Mouse (Mus musculus): ENCODE measurements around the gene Cldn8. TPM values are rescaled to one million over a fixed set of nuclear protein-coding genes. Genes with fewer than 3 reads are reported as not detected.

The Cldn8 gene
- polyA plus RNA-seq (2015; fragmentation: Nextera tagmentation; extraction: Ambion mirVana): 0.09 and 0.37 TPM in 2 replicates

- Histone ChIP-seq H3K27me3 (ENCODE audit: control insufficient read depth, insufficient read depth, low read depth, low read length) (no peaks in the 10 kb centered on the region), H3K27ac (ENCODE audit: low read length) (no peak within 1 kb of the TSS), H3K4me2 (ENCODE audit: low read depth, low read length) (no peak within 1 kb of the TSS), H3K9ac (ENCODE audit: low read depth, low read length) (no peak within 1 kb of the TSS), H3K9me3 (replicated peaks; ENCODE audit: control insufficient read depth, low read length) (no peaks in the 10 kb centered on the region), H3K4me3 (ENCODE audit: low read depth, low read length) (no peak within 1 kb of the TSS), H3K36me3 (ENCODE audit: control insufficient read depth, insufficient read depth) (no peaks in the 10 kb centered on the region), H3K4me1 (ENCODE audit: control insufficient read depth, low read depth, low read length) (no peaks in the 10 kb centered on the region)
- 55% methylated on average over 6 of the region's 6 CpGs for WGBS (ENCODE audit: insufficient replicate concordance)
- ATAC-seq (ENCODE audit: low read depth): no peak
Observed at GRCm38 (mm10) chr16:88563045-88563913, at the start of gene Cldn8. TSS of gene Cldn8 (minus strand) at chr16:88563183.

DNA sequence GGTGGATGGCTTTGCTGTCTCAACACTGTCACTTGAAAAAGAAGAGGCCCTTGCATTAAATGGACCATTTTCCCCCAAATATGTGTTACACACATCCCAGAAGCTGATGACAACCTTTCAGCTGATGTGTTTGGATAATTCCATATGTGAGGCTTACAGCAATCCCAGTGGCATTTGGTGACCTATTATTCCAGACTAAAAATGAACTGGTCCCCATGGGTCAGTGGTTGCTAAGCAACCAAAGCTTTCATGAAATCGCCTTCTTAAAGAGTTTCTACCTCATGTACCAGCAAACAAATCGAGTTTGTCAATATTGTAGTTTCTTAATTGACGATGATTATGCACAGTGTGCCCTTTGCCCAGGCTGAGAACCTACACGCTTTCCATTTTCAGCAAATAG is 49.7 kb upstream of the Cldn8 start:
- no peak overlapping the region for H3K9ac ChIP-seq (ENCODE audit: low read depth, low read length)
- no peaks in the 10 kb centered on the region for H3K27me3 ChIP-seq (ENCODE audit: control insufficient read depth, insufficient read depth, low read depth, low read length)
- H3K4me2 ChIP-seq (ENCODE audit: low read depth, low read length): no peak overlapping the region
- ATAC-seq (ENCODE audit: low read depth): no peak
- H3K4me3 ChIP-seq (ENCODE audit: low read depth, low read length): no peak overlapping the region
- H3K36me3 ChIP-seq (ENCODE audit: control insufficient read depth, insufficient read depth): no peaks in the 10 kb centered on the region
- 67% methylated on average over 4 of the region's 4 CpGs for WGBS (ENCODE audit: insufficient replicate concordance)
- H3K9me3 ChIP-seq (replicated peaks; ENCODE audit: control insufficient read depth, low read length): no peaks in the 10 kb centered on the region
- H3K27ac ChIP-seq (ENCODE audit: low read length): no peak overlapping the region
- H3K4me1 ChIP-seq (ENCODE audit: control insufficient read depth, low read depth, low read length): no peaks in the 10 kb centered on the region

GRCm38 (mm10) chr16:88611922-88612321 is 48.9 kb upstream of the Cldn8 start, which contains the start of gene Krtap24-1:
TSS of gene Krtap24-1 (minus strand) at chr16:88612279.
- Histone ChIP-seq H3K27ac (ENCODE audit: low read length) (no peak within 1 kb of the TSS), H3K4me2 (ENCODE audit: low read depth, low read length) (no peak within 1 kb of the TSS), H3K27me3 (ENCODE audit: control insufficient read depth, insufficient read depth, low read depth, low read length) (no peaks in the 10 kb centered on the region), H3K4me3 (ENCODE audit: low read depth, low read length) (no peak within 1 kb of the TSS), H3K4me1 (ENCODE audit: control insufficient read depth, low read depth, low read length) (no peaks in the 10 kb centered on the region), H3K36me3 (ENCODE audit: control insufficient read depth, insufficient read depth) (no peaks in the 10 kb centered on the region), H3K9me3 (replicated peaks; ENCODE audit: control insufficient read depth, low read length) (no peaks in the 10 kb centered on the region), H3K9ac (ENCODE audit: low read depth, low read length) (no peak within 1 kb of the TSS)
- ATAC-seq (ENCODE audit: low read depth): no peak
- 67% methylated on average over 8 of the region's 8 CpGs for WGBS (ENCODE audit: insufficient replicate concordance)

- H3K4me1 ChIP-seq (ENCODE audit: control insufficient read depth, low read depth, low read length): no peaks in the 10 kb centered on the region
- no peak overlapping the region for H3K4me3 ChIP-seq (ENCODE audit: low read depth, low read length)
- no peaks in the 10 kb centered on the region for H3K9me3 ChIP-seq (replicated peaks; ENCODE audit: control insufficient read depth, low read length)
- no peak for ATAC-seq (ENCODE audit: low read depth)
- H3K9ac ChIP-seq (ENCODE audit: low read depth, low read length): no peak overlapping the region
- no peak overlapping the region for H3K4me2 ChIP-seq (ENCODE audit: low read depth, low read length)
- 68% methylated on average over 6 of the region's 6 CpGs for WGBS (ENCODE audit: insufficient replicate concordance)
- no peak overlapping the region for H3K27ac ChIP-seq (ENCODE audit: low read length)
- H3K27me3 ChIP-seq (ENCODE audit: control insufficient read depth, insufficient read depth, low read depth, low read length): no peaks in the 10 kb centered on the region
- no peaks in the 10 kb centered on the region for H3K36me3 ChIP-seq (ENCODE audit: control insufficient read depth, insufficient read depth)
Observed at GRCm38 (mm10) chr16:88604570-88604969, 41.6 kb upstream of the Cldn8 start.

GRCm38 (mm10) chr16:88602464-88602863 is 39.5 kb upstream of the Cldn8 start:
- no peaks in the 10 kb centered on the region for H3K9me3 ChIP-seq (replicated peaks; ENCODE audit: control insufficient read depth, low read length)
- ATAC-seq (ENCODE audit: low read depth): no peak
- H3K36me3 ChIP-seq (ENCODE audit: control insufficient read depth, insufficient read depth): no peaks in the 10 kb centered on the region
- H3K27ac ChIP-seq (ENCODE audit: low read length): no peak overlapping the region
- H3K4me2 ChIP-seq (ENCODE audit: low read depth, low read length): no peak overlapping the region
- no peak overlapping the region for H3K9ac ChIP-seq (ENCODE audit: low read depth, low read length)
- H3K4me3 ChIP-seq (ENCODE audit: low read depth, low read length): no peak overlapping the region
- H3K4me1 ChIP-seq (ENCODE audit: control insufficient read depth, low read depth, low read length): no peaks in the 10 kb centered on the region
- no peaks in the 10 kb centered on the region for H3K27me3 ChIP-seq (ENCODE audit: control insufficient read depth, insufficient read depth, low read depth, low read length)
- 26% methylated on average over 1 of the region's 1 CpGs for WGBS (ENCODE audit: insufficient replicate concordance)

DNA sequence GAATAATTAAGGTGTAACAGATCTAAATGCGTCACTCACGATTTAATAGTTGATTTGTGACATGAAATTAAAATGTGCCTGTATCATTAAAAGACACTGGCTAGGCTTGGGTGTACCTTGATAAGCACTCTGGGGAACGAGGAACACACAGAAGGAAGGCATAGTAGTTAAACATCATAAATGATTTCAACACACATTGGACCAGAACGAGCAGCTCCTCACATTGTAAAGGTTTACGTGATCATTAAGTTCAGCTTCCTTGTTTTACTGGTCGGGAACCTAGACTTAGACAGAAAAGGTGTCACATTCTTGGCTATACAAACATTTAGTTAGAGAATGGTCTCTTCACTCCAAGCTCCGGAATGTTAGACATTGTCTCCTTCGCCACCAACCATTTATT is 37.3 kb upstream of the Cldn8 start:
- no peaks in the 10 kb centered on the region for H3K9me3 ChIP-seq (replicated peaks; ENCODE audit: control insufficient read depth, low read length)
- no peaks in the 10 kb centered on the region for H3K4me1 ChIP-seq (ENCODE audit: control insufficient read depth, low read depth, low read length)
- H3K4me2 ChIP-seq (ENCODE audit: low read depth, low read length): no peak overlapping the region
- no peak overlapping the region for H3K9ac ChIP-seq (ENCODE audit: low read depth, low read length)
- no peak overlapping the region for H3K27ac ChIP-seq (ENCODE audit: low read length)
- WGBS (ENCODE audit: insufficient replicate concordance): 48% methylated on average over 8 of the region's 8 CpGs
- ATAC-seq (ENCODE audit: low read depth): no peak
- H3K36me3 ChIP-seq (ENCODE audit: control insufficient read depth, insufficient read depth): no peaks in the 10 kb centered on the region
- H3K4me3 ChIP-seq (ENCODE audit: low read depth, low read length): no peak overlapping the region
- H3K27me3 ChIP-seq (ENCODE audit: control insufficient read depth, insufficient read depth, low read depth, low read length): no peaks in the 10 kb centered on the region

GRCm38 (mm10) chr16:88599504-88600237 is 36.7 kb upstream of the Cldn8 start:
- no peaks in the 10 kb centered on the region for H3K4me1 ChIP-seq (ENCODE audit: control insufficient read depth, low read depth, low read length)
- H3K27me3 ChIP-seq (ENCODE audit: control insufficient read depth, insufficient read depth, low read depth, low read length): no peaks in the 10 kb centered on the region
- no peak overlapping the region for H3K4me3 ChIP-seq (ENCODE audit: low read depth, low read length)
- no peak for ATAC-seq (ENCODE audit: low read depth)
- no peaks in the 10 kb centered on the region for H3K9me3 ChIP-seq (replicated peaks; ENCODE audit: control insufficient read depth, low read length)
- WGBS (ENCODE audit: insufficient replicate concordance): 33% methylated on average over 16 of the region's 16 CpGs
- H3K27ac ChIP-seq (ENCODE audit: low read length): no peak overlapping the region
- no peaks in the 10 kb centered on the region for H3K36me3 ChIP-seq (ENCODE audit: control insufficient read depth, insufficient read depth)
- H3K4me2 ChIP-seq (ENCODE audit: low read depth, low read length): no peak overlapping the region
- H3K9ac ChIP-seq (ENCODE audit: low read depth, low read length): no peak overlapping the region

- no peaks in the 10 kb centered on the region for H3K9me3 ChIP-seq (replicated peaks; ENCODE audit: control insufficient read depth, low read length)
- no peaks in the 10 kb centered on the region for H3K4me1 ChIP-seq (ENCODE audit: control insufficient read depth, low read depth, low read length)
- ATAC-seq (ENCODE audit: low read depth): no peak
- H3K4me2 ChIP-seq (ENCODE audit: low read depth, low read length): no peak overlapping the region
- no peaks in the 10 kb centered on the region for H3K36me3 ChIP-seq (ENCODE audit: control insufficient read depth, insufficient read depth)
- no peaks in the 10 kb centered on the region for H3K27me3 ChIP-seq (ENCODE audit: control insufficient read depth, insufficient read depth, low read depth, low read length)
- no peak overlapping the region for H3K9ac ChIP-seq (ENCODE audit: low read depth, low read length)
- H3K27ac ChIP-seq (ENCODE audit: low read length): no peak overlapping the region
- H3K4me3 ChIP-seq (ENCODE audit: low read depth, low read length): no peak overlapping the region
Observed at GRCm38 (mm10) chr16:88592758-88593157, 29.8 kb upstream of the Cldn8 start.

DNA sequence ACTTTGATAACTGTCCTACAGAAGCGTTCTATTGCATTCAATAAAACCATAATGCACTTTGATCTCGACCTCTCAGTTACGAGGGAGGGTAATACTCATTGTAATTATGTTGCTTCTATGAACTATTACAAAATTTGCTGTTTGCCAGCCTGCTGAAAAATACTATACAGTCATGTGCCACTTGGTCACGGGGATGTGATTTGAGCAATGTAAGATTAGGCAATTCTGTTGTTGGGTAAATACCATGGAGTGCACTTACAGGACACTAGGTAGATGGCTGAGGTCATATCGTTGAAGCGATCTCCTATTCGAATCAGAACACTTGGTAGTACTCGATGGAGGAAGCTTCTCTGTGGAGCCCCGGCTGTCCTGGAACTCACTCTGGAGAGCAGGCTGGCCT is 20.4 kb upstream of the Cldn8 start:
- no peak for ATAC-seq (ENCODE audit: low read depth)
- no peak overlapping the region for H3K27ac ChIP-seq (ENCODE audit: low read length)
- H3K4me3 ChIP-seq (ENCODE audit: low read depth, low read length): no peak overlapping the region
- H3K9ac ChIP-seq (ENCODE audit: low read depth, low read length): no peak overlapping the region
- WGBS (ENCODE audit: insufficient replicate concordance): 67% methylated on average over 9 of the region's 9 CpGs
- no peak overlapping the region for H3K4me2 ChIP-seq (ENCODE audit: low read depth, low read length)
- H3K9me3 ChIP-seq (replicated peaks; ENCODE audit: control insufficient read depth, low read length): no peaks in the 10 kb centered on the region
- no peaks in the 10 kb centered on the region for H3K27me3 ChIP-seq (ENCODE audit: control insufficient read depth, insufficient read depth, low read depth, low read length)
- H3K36me3 ChIP-seq (ENCODE audit: control insufficient read depth, insufficient read depth): no peaks in the 10 kb centered on the region
- H3K4me1 ChIP-seq (ENCODE audit: control insufficient read depth, low read depth, low read length): no peaks in the 10 kb centered on the region

Measured in liver, embryonic 16.5 days (tissue).